Mouse (Mus musculus) lung, adult 2 months (tissue): ENCODE results near the gene Tmem140.

ENCODE experiments used
- CTCF ChIP-seq: fragments of 200-500 bp; IDR thresholded peaks from 2 replicates; pipeline ENCODE4 v1.5.1; 2011; ENCODE audit warnings: mild to moderate bottlenecking, low read length, control low read depth; ENCODE audit not compliant: insufficient read depth
- POLR2A ChIP-seq: fragments of 200-500 bp; IDR thresholded peaks from 2 replicates; pipeline ENCODE4 v1.6.1; 2011; ENCODE audit warnings: low read depth, mild to moderate bottlenecking, control low read depth, low read length, borderline replicate concordance; ENCODE audit errors: extremely low read depth

GRCm38 (mm10) chr6:34871929-34872328, 9.0 kb downstream of the Tmem140 start:
- TF ChIP-seq CTCF (no peak), POLR2A (peak; percentile 35; the same call in 1 of the 2 replicates)
